Mouse (Mus musculus) kidney, postnatal 0 days (tissue): ENCODE results near the gene Kctd12. TPM values are rescaled to one million over a fixed set of nuclear protein-coding genes. Genes with fewer than 3 reads are reported as not detected.

ENCODE experiments used
- ATAC-seq: fragments of 200-750 bp; cut with Nextera tagmentation; replicated peaks from 2 replicates; pipeline ENCODE4 v1.8.0; 2017; ENCODE audit warnings: low read depth, moderate number of reproducible peaks, moderate TSS enrichment, moderate library complexity; ENCODE audit not compliant: low FRiP score
- DNase-seq: peaks from one replicate; pipeline ENCODE4 v3.0.0-alpha.2; 2016; ENCODE audit warnings: low spot score
- H3K27ac ChIP-seq: fragments of 300-500 bp; sonication (generic); 2 replicates; pipeline ENCODE4 v1.5.1; 2014; ENCODE audit warnings: mild to moderate bottlenecking
- H3K27me3 ChIP-seq: fragments of 300-500 bp; sonication (generic); 2 replicates; pipeline ENCODE4 v1.6.1; 2014; ENCODE audit warnings: low read length, mixed read lengths; ENCODE audit not compliant: insufficient read depth
- H3K36me3 ChIP-seq: fragments of 300-500 bp; sonication (generic); 2 replicates; pipeline ENCODE4 v1.6.1; 2014; ENCODE audit warnings: low read length, mixed read lengths; ENCODE audit not compliant: insufficient read depth
- H3K4me1 ChIP-seq: fragments of 300-500 bp; sonication (generic); replicated peaks from 2 replicates; pipeline ENCODE4 v1.6.1; 2014; ENCODE audit warnings: antibody characterized with exemption, low read length, mixed read lengths; ENCODE audit not compliant: insufficient read depth
- H3K4me2 ChIP-seq: fragments of 300-500 bp; sonication (generic); 2 replicates; pipeline ENCODE4 v1.6.1; 2014; ENCODE audit warnings: mild to moderate bottlenecking, low read length, moderate library complexity, mixed read lengths
- H3K4me3 ChIP-seq: fragments of 300-500 bp; sonication (generic); replicated peaks from 2 replicates; pipeline ENCODE4 v1.5.1; 2014; ENCODE audit warnings: low read depth, low read length
- H3K9ac ChIP-seq: fragments of 300-500 bp; sonication (generic); 2 replicates; pipeline ENCODE4 v1.6.1; 2014; ENCODE audit warnings: low read depth, low read length
- H3K9me3 ChIP-seq: fragments of 300-500 bp; sonication (generic); replicated peaks from 2 replicates; pipeline ENCODE4 v1.6.1; 2016; ENCODE audit warnings: low read length, inconsistent platforms, mixed read lengths
- CTCF ChIP-seq: IDR thresholded peaks from 2 replicates; pipeline ENCODE4 v1.5.1; 2016; ENCODE audit warnings: antibody characterized with exemption, low read depth, mild to moderate bottlenecking, moderate library complexity
- WGBS: fragments of 180-500 bp; shearing (Covaris S2); extraction: QIAGEN DNeasy Blood & Tissue Kit; methylation state at CpG from one replicate; pipeline ENCODE4 v1.1.7; 2014; 5-methylcytosine and 5-hydroxymethylcytosine counted together
- polyA plus RNA-seq: library from polyadenylated mRNA; unstranded; fragments of >200 nt; fragmentation: Nextera tagmentation; extraction: Ambion mirVana; gene quantifications from 2 replicates; pipeline ENCODE4 v1.2.1, GENCODE M21; 2015

The Kctd12 gene
- polyA plus RNA-seq, 1 experiment from 2014 or later: 8.6 TPM

- H3K4me3 ChIP-seq: no peak overlapping the region
- H3K27me3 ChIP-seq: no peaks in the 10 kb centered on the region
- no peak for TF ChIP-seq CTCF
- no peaks in the 10 kb centered on the region for H3K4me1 ChIP-seq
- H3K9me3 ChIP-seq: no peaks in the 10 kb centered on the region
- no peak overlapping the region for H3K4me2 ChIP-seq
- no peaks in the 10 kb centered on the region for H3K36me3 ChIP-seq
- peak overlapping the region; percentile 36; the same call in 1 of the 2 replicates for H3K27ac ChIP-seq
- H3K9ac ChIP-seq: no peak overlapping the region
- DNase-seq (peak; percentile 33), ATAC-seq (no peak)
- 79% methylated on average over 6 of the region's 6 CpGs for WGBS
These were observed 6.6 kb downstream of the Kctd12 start for GRCm38 (mm10) chr14:102975865-102976264.

- no peak overlapping the region for H3K27ac ChIP-seq
- no peak for DNase-seq
- ATAC-seq: no peak
- H3K9ac ChIP-seq: no peak overlapping the region
- 63% methylated on average over 5 of the region's 5 CpGs for WGBS
- no peaks in the 10 kb centered on the region for H3K9me3 ChIP-seq
- no peak for TF ChIP-seq CTCF
- H3K27me3 ChIP-seq: no peaks in the 10 kb centered on the region
- no peaks in the 10 kb centered on the region for H3K4me1 ChIP-seq
- H3K4me3 ChIP-seq: no peak overlapping the region
- no peaks in the 10 kb centered on the region for H3K36me3 ChIP-seq
- no peak overlapping the region for H3K4me2 ChIP-seq
These were observed 13.6 kb downstream of the Kctd12 start for GRCm38 (mm10) chr14:102968824-102969223.

DNA sequence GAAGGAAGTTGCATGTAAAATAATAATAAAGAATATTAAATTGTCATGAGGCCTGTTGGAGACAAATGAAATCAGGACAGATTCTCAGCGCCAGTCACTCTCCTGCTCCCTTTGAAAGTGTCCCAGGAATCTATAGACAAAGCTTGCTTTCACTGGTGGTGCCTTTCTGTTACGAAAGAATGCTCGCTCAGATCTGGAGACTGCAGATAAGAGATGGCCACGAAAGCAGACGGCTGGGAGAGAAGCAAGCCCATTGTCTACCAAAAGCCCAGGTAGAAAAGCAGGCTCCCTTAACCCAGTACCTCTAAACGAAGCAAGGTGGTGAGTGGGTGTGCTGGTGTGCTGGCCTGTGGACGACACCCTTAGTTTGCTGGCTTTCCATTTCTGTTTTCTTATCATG, 16.2 kb downstream of the Kctd12 start:
- no peaks in the 10 kb centered on the region for H3K27me3 ChIP-seq
- no peak overlapping the region for H3K4me2 ChIP-seq
- WGBS: 79% methylated on average over 7 of the region's 7 CpGs
- H3K4me3 ChIP-seq: no peak overlapping the region
- H3K9me3 ChIP-seq: no peaks in the 10 kb centered on the region
- H3K27ac ChIP-seq: no peak overlapping the region
- no peaks in the 10 kb centered on the region for H3K4me1 ChIP-seq
- no peak for DNase-seq
- no peak for TF ChIP-seq CTCF
- no peak overlapping the region for H3K9ac ChIP-seq
- H3K36me3 ChIP-seq: no peaks in the 10 kb centered on the region
- no peak for ATAC-seq

GRCm38 (mm10) chr14:102965841-102966240, 16.6 kb downstream of the Kctd12 start:
- no peaks in the 10 kb centered on the region for H3K27me3 ChIP-seq
- H3K4me2 ChIP-seq: no peak overlapping the region
- ATAC-seq (no peak), DNase-seq (no peak)
- H3K9ac ChIP-seq: no peak overlapping the region
- H3K36me3 ChIP-seq: no peaks in the 10 kb centered on the region
- no peak overlapping the region for H3K27ac ChIP-seq
- WGBS: 58% methylated on average over 1 of the region's 1 CpGs
- no peaks in the 10 kb centered on the region for H3K9me3 ChIP-seq
- no peak overlapping the region for H3K4me3 ChIP-seq
- no peaks in the 10 kb centered on the region for H3K4me1 ChIP-seq
- no peak for TF ChIP-seq CTCF

DNA sequence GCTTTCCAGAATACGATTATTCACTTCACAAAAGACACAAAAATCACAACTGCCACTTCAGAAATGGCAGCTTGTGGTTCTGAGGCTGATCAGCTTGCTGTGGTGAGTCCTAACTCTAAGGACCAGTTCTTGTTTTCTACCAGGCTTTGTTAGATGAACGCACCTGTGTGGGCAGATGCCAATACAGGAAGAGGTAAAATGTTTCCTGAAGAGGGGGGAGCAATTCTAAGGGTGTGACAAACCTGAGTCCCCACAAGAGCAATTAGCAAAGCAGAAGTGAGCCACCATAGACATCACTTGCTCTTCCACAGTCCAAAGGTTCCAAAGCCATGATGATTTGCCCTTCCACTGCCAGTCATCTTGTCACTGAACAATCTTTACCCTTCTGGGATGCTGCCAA, 20.4 kb downstream of the Kctd12 start:
- H3K4me1 ChIP-seq: no peaks in the 10 kb centered on the region
- H3K9ac ChIP-seq: no peak overlapping the region
- H3K9me3 ChIP-seq: no peaks in the 10 kb centered on the region
- no peak overlapping the region for H3K4me2 ChIP-seq
- H3K27ac ChIP-seq: no peak overlapping the region
- H3K36me3 ChIP-seq: no peaks in the 10 kb centered on the region
- H3K4me3 ChIP-seq: no peak overlapping the region
- no peak for ATAC-seq
- no peak for TF ChIP-seq CTCF
- 88% methylated on average over 2 of the region's 2 CpGs for WGBS
- DNase-seq: no peak
- H3K27me3 ChIP-seq: no peaks in the 10 kb centered on the region

- Histone ChIP-seq H3K4me3 (no peak overlapping the region), H3K27ac (no peak overlapping the region), H3K36me3 (no peaks in the 10 kb centered on the region), H3K9ac (no peak overlapping the region), H3K27me3 (no peaks in the 10 kb centered on the region), H3K4me1 (no peaks in the 10 kb centered on the region), H3K9me3 (no peaks in the 10 kb centered on the region), H3K4me2 (no peak overlapping the region)
- WGBS: 31% methylated on average over 8 of the region's 8 CpGs
- no peak for ATAC-seq
- DNase-seq: no peak
- no peak for TF ChIP-seq CTCF
These were observed 28.9 kb downstream of the Kctd12 start for GRCm38 (mm10) chr14:102953511-102953910.

GRCm38 (mm10) chr14:102951974-102952373, 30.5 kb downstream of the Kctd12 start:
- Histone ChIP-seq H3K4me3 (no peak overlapping the region), H3K36me3 (no peaks in the 10 kb centered on the region), H3K9me3 (no peaks in the 10 kb centered on the region), H3K9ac (no peak overlapping the region), H3K4me1 (no peaks in the 10 kb centered on the region), H3K27me3 (no peaks in the 10 kb centered on the region), H3K27ac (no peak overlapping the region), H3K4me2 (no peak overlapping the region)
- ATAC-seq (no peak), DNase-seq (no peak)
- 60% methylated on average over 1 of the region's 1 CpGs for WGBS
- TF ChIP-seq CTCF: no peak
